Mouse (Mus musculus): ENCODE measurements around the gene Ltk. TPM values are rescaled to one million over a fixed set of nuclear protein-coding genes. Genes with fewer than 3 reads are reported as not detected.
A peak's percentile ranks its signal among the peaks of the same experiment; 100 is the strongest.
"Not testable (repeated sequence)": the region's sequence is repeated elsewhere in the genome, so short reads cannot be mapped to it uniquely, and the experiment has no call there.

The Ltk gene
- polyA plus RNA-seq, 1 experiment from 2014 or later: not detected

- Histone ChIP-seq H3K9ac (no peak overlapping the region), H3K36me3 (peaks cover under 1% of the 10 kb centered on the region; the same call in 1 of the 2 replicates), H3K4me1 (replicated peaks) (peaks cover 52% of the 10 kb centered on the region), H3K9me3 (replicated peaks) (no peaks in the 10 kb centered on the region), H3K4me3 (replicated peaks) (no peak overlapping the region), H3K27ac (no peak overlapping the region), H3K27me3 (peaks cover 55% of the 10 kb centered on the region), H3K4me2 (peak overlapping the region; percentile 99; the same call in 1 of the 2 replicates)
- no peak for DNase-seq
- ATAC-seq (ENCODE audit: low read depth): no peak
- 20% methylated on average over 2 of the region's 2 CpGs for WGBS (ENCODE audit: insufficient replicate concordance)
These were observed 19.7 kb downstream of the Ltk start for GRCm38 (mm10) chr2:119740567-119740966.

GRCm38 (mm10) chr2:119737124-119737523, 23.1 kb downstream of the Ltk start:
- no peak for ATAC-seq (ENCODE audit: low read depth)
- Histone ChIP-seq H3K36me3 (peaks cover 33% of the 10 kb centered on the region), H3K27ac (no peak overlapping the region), H3K9me3 (replicated peaks) (no peaks in the 10 kb centered on the region), H3K9ac (no peak overlapping the region), H3K4me2 (no peak overlapping the region), H3K27me3 (peaks cover 23% of the 10 kb centered on the region), H3K4me3 (replicated peaks) (no peak overlapping the region), H3K4me1 (replicated peaks) (peaks cover 21% of the 10 kb centered on the region)
- no peak for DNase-seq
- WGBS (ENCODE audit: insufficient replicate concordance): 23% methylated on average over 12 of the region's 12 CpGs

GRCm38 (mm10) chr2:119730735-119731134, 29.5 kb downstream of the Ltk start:
- peaks cover 23% of the 10 kb centered on the region for H3K4me1 ChIP-seq (replicated peaks)
- no peak overlapping the region for H3K27ac ChIP-seq
- H3K27me3 ChIP-seq: no peaks in the 10 kb centered on the region
- DNase-seq: no peak
- H3K36me3 ChIP-seq: peaks cover 93% of the 10 kb centered on the region
- 85% methylated on average over 4 of the region's 4 CpGs for WGBS (ENCODE audit: insufficient replicate concordance)
- H3K9me3 ChIP-seq (replicated peaks): no peaks in the 10 kb centered on the region
- H3K4me2 ChIP-seq: no peak overlapping the region
- no peak overlapping the region for H3K9ac ChIP-seq
- no peak for ATAC-seq (ENCODE audit: low read depth)
- H3K4me3 ChIP-seq (replicated peaks): no peak overlapping the region

- Histone ChIP-seq H3K4me1 (replicated peaks) (peaks cover 36% of the 10 kb centered on the region), H3K27ac (peak overlapping the region; percentile 77), H3K4me3 (replicated peaks) (no peak overlapping the region), H3K9ac (0 out of 2 replicates have a peak overlapping the region, but pooled peaks have one; percentile 0), H3K9me3 (replicated peaks) (no peaks in the 10 kb centered on the region), H3K27me3 (no peaks in the 10 kb centered on the region), H3K36me3 (peaks cover 87% of the 10 kb centered on the region), H3K4me2 (peak overlapping the region; percentile 29)
- 28% methylated on average over 3 of the region's 3 CpGs for WGBS (ENCODE audit: insufficient replicate concordance)
- DNase-seq: peak; percentile 61
- peak; percentile 94 for ATAC-seq (ENCODE audit: low read depth)
These were observed 32.3 kb downstream of the Ltk start for GRCm38 (mm10) chr2:119727762-119728416.

GRCm38 (mm10) chr2:119721070-119721469, 39.2 kb downstream of the Ltk start:
- Histone ChIP-seq H3K9me3 (replicated peaks) (no peaks in the 10 kb centered on the region), H3K36me3 (peaks cover 84% of the 10 kb centered on the region), H3K27me3 (no peaks in the 10 kb centered on the region), H3K4me2 (no peak overlapping the region), H3K4me3 (replicated peaks) (no peak overlapping the region), H3K27ac (no peak overlapping the region), H3K9ac (no peak overlapping the region), H3K4me1 (replicated peaks) (peaks cover 15% of the 10 kb centered on the region)
- 93% methylated on average over 8 of the region's 8 CpGs for WGBS (ENCODE audit: insufficient replicate concordance)
- DNase-seq (no peak), ATAC-seq (ENCODE audit: low read depth) (no peak)

GRCm38 (mm10) chr2:119715868-119716267, 44.4 kb downstream of the Ltk start:
- not testable (repeated sequence) for H3K9me3 ChIP-seq (replicated peaks); ATAC-seq (ENCODE audit: low read depth); H3K4me3 ChIP-seq (replicated peaks); H3K9ac ChIP-seq; H3K4me2 ChIP-seq; H3K4me1 ChIP-seq (replicated peaks); H3K27me3 ChIP-seq; DNase-seq; H3K27ac ChIP-seq
- peaks cover 73% of the 10 kb centered on the region for H3K36me3 ChIP-seq
- 74% methylated on average over 2 of the region's 2 CpGs for WGBS (ENCODE audit: insufficient replicate concordance)

GRCm38 (mm10) chr2:119710011-119710410, 50.2 kb downstream of the Ltk start:
- ATAC-seq (ENCODE audit: low read depth): no peak
- 70% methylated on average over 3 of the region's 3 CpGs for WGBS (ENCODE audit: insufficient replicate concordance)
- DNase-seq: no peak
- H3K4me1 ChIP-seq (replicated peaks): peaks cover 7% of the 10 kb centered on the region
- no peaks in the 10 kb centered on the region for H3K27me3 ChIP-seq
- no peak overlapping the region for H3K27ac ChIP-seq
- H3K36me3 ChIP-seq: peaks cover 67% of the 10 kb centered on the region
- no peak overlapping the region for H3K4me3 ChIP-seq (replicated peaks)
- no peak overlapping the region for H3K9ac ChIP-seq
- H3K4me2 ChIP-seq: no peak overlapping the region
- no peaks in the 10 kb centered on the region for H3K9me3 ChIP-seq (replicated peaks)

- Histone ChIP-seq H3K27ac (no peak overlapping the region), H3K4me1 (replicated peaks) (no peaks in the 10 kb centered on the region), H3K9me3 (replicated peaks) (no peaks in the 10 kb centered on the region), H3K27me3 (no peaks in the 10 kb centered on the region), H3K9ac (no peak overlapping the region), H3K36me3 (peaks cover 58% of the 10 kb centered on the region), H3K4me3 (replicated peaks) (no peak overlapping the region), H3K4me2 (no peak overlapping the region)
- no peak for ATAC-seq (ENCODE audit: low read depth)
- no peak for DNase-seq
- 72% methylated on average over 3 of the region's 3 CpGs for WGBS (ENCODE audit: insufficient replicate concordance)
These were observed 52.6 kb downstream of the Ltk start for GRCm38 (mm10) chr2:119707676-119708075.

DNA sequence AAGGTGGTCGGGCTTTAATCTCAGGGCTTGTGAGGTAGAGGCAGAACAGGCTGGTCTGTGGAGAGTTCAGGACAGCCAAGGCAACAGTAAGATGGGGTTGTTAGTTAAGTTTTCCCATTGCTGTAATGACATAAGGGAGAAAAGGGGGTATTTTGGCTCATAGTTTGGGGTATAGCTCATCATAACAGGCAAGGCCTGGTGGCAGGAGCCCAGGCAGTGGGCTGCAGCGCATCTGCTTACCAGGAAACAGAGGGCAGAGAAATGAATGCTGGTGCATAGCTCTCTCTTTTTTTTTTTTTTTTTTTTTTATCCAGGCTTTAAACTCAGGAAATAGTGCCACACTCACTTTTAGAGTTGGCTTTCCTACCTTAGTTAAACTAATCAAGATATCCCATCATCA, 57.1 kb downstream of the Ltk start:
- Histone ChIP-seq H3K4me1 (replicated peaks) (no peaks in the 10 kb centered on the region; the same call in 1 of the 2 replicates), H3K9me3 (replicated peaks) (no peaks in the 10 kb centered on the region), H3K27ac (no peak overlapping the region), H3K4me2 (no peak overlapping the region), H3K36me3 (peaks cover 29% of the 10 kb centered on the region), H3K9ac (no peak overlapping the region), H3K27me3 (no peaks in the 10 kb centered on the region), H3K4me3 (replicated peaks) (no peak overlapping the region)
- WGBS (ENCODE audit: insufficient replicate concordance): 82% methylated on average over 2 of the region's 2 CpGs
- ATAC-seq (ENCODE audit: low read depth) (no peak), DNase-seq (no peak)

Other genes with a start within 250 kb of the Ltk start
- 0.35 and 0.38 TPM in 2 replicates for gene Exd1, start 212.8 kb downstream of the Ltk start, polyA plus RNA-seq (2015; fragmentation: Nextera tagmentation; extraction: Ambion mirVana)
- gene Chp1, start 212.7 kb downstream of the Ltk start, polyA plus RNA-seq (2015; fragmentation: Nextera tagmentation; extraction: Ambion mirVana): 47.3 and 54.2 TPM in 2 replicates
- gene Nusap1, start 142.1 kb downstream of the Ltk start, polyA plus RNA-seq (2015; fragmentation: Nextera tagmentation; extraction: Ambion mirVana): 90.6 and 119 TPM in 2 replicates
- gene Oip5, start 142.0 kb downstream of the Ltk start, polyA plus RNA-seq (2015; fragmentation: Nextera tagmentation; extraction: Ambion mirVana): 42.8 and 50.4 TPM in 2 replicates
- 44.6 and 52.0 TPM in 2 replicates for gene Ndufaf1, start 97.6 kb downstream of the Ltk start, polyA plus RNA-seq (2015; fragmentation: Nextera tagmentation; extraction: Ambion mirVana)
- 18.3 and 23.8 TPM in 2 replicates for gene Rtf1, start 85.4 kb downstream of the Ltk start, polyA plus RNA-seq (2015; fragmentation: Nextera tagmentation; extraction: Ambion mirVana)
- gene Itpka, start 18.1 kb downstream of the Ltk start, polyA plus RNA-seq (2015; fragmentation: Nextera tagmentation; extraction: Ambion mirVana): 2.3 and 2.9 TPM in 2 replicates
- gene Rpap1, start 27.1 kb upstream of the Ltk start, polyA plus RNA-seq (2015; fragmentation: Nextera tagmentation; extraction: Ambion mirVana): 10.2 and 11.9 TPM in 2 replicates
- gene Tyro3, start 37.3 kb upstream of the Ltk start, polyA plus RNA-seq (2015; fragmentation: Nextera tagmentation; extraction: Ambion mirVana): 1.5 TPM in 2 replicates
- gene Mga, start 136.8 kb upstream of the Ltk start, polyA plus RNA-seq (2015; fragmentation: Nextera tagmentation; extraction: Ambion mirVana): 6.6 and 8.0 TPM in 2 replicates
- gene Mapkbp1, start 212.3 kb upstream of the Ltk start, polyA plus RNA-seq (2015; fragmentation: Nextera tagmentation; extraction: Ambion mirVana): 0.28 and 0.57 TPM in 2 replicates